Mouse (Mus musculus): ENCODE results near the gene Pdgfa.

- TF ChIP-seq POLR2A (IDR thresholded peaks at IDR 0.05; ENCODE audit: extremely low read depth, insufficient read depth, low read length) (no peak), CTCF (IDR thresholded peaks at IDR 0.05; ENCODE audit: low read depth, low read length) (no peak)
Observed at GRCm38 (mm10) chr5:138965590-138965989, 31.6 kb downstream of the Pdgfa start.

Measured in liver, adult 2 months (tissue).